Mouse (Mus musculus): ENCODE data around the gene 4930524B15Rik. TPM values are rescaled to one million over a fixed set of nuclear protein-coding genes. Genes with fewer than 3 reads are reported as not detected.
"Not testable (repeated sequence)": the region's sequence is repeated elsewhere in the genome, so short reads cannot be mapped to it uniquely, and the experiment has no call there.

The 4930524B15Rik gene
- polyA plus RNA-seq, 1 experiment from 2014 or later, result 0.18 TPM

DNA sequence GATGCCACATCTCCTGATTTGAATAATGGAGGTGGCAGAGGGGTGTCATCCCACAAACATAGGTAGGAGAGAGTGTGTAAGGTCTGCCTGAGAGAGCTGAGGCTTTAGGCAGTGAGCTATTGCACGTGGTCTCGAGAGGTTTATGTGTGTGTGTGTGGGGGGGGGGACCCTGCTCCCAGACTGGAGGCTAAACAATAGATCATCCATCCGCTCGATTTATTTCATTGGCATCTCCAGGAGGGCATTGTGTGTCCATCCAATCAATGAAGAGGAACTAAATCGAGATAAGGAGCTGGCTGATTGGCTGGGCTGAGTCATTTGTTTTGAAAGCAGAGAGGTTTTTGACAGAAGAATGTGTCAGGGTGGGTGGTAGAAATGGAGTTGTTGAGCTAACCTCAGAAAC is 37.3 kb downstream of the 4930524B15Rik start:
- ATAC-seq (replicated peaks; ENCODE audit: low FRiP score, low read depth) (no peak), DNase-seq (ENCODE audit: low spot score) (no peak)
- WGBS, result 8% methylated on average over 5 of the region's 5 CpGs
- Histone ChIP-seq H3K9ac (ENCODE audit: low read depth, low read length) (no peak overlapping the region), H3K4me1 (replicated peaks; ENCODE audit: insufficient read depth, low read length) (no peaks in the 10 kb centered on the region; the same call in 1 of the 2 replicates), H3K36me3 (ENCODE audit: insufficient read depth, low read length) (no peaks in the 10 kb centered on the region), H3K9me3 (replicated peaks; ENCODE audit: low read length) (no peaks in the 10 kb centered on the region), H3K27ac (no peak overlapping the region), H3K4me3 (replicated peaks; ENCODE audit: low read depth, low read length) (no peak overlapping the region), H3K27me3 (ENCODE audit: insufficient read depth, low read length) (no peaks in the 10 kb centered on the region), H3K4me2 (ENCODE audit: low read length) (0 out of 2 replicates have a peak overlapping the region, but pooled peaks have one; percentile 7)
- TF ChIP-seq CTCF (IDR thresholded peaks at IDR 0.05; ENCODE audit: low read depth), result no peak

DNA sequence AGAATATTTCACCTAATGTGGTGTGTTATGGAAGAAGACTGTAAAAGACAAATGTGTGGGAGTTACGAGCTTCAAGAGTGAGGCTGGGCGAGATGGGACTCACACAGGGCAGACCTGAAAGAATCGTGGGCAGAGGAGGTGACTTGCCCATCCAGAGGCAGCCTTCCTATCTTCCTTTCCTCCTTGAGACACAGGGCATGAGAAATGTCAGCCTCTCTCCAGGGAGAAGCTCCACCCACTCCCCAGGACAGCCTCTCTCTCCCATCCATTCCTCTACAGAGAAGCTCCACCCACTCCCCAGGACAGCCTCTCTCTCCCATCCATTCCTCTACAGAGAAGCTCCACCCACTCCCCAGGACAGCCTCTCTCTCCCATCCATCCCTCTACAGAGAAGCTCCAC is 42.7 kb downstream of the 4930524B15Rik start:
- H3K4me1 ChIP-seq (replicated peaks; ENCODE audit: insufficient read depth, low read length); H3K36me3 ChIP-seq (ENCODE audit: insufficient read depth, low read length); DNase-seq (ENCODE audit: low spot score); H3K4me2 ChIP-seq (ENCODE audit: low read length); H3K4me3 ChIP-seq (replicated peaks; ENCODE audit: low read depth, low read length); ATAC-seq (replicated peaks; ENCODE audit: low FRiP score, low read depth); H3K9ac ChIP-seq (ENCODE audit: low read depth, low read length); H3K27me3 ChIP-seq (ENCODE audit: insufficient read depth, low read length); H3K27ac ChIP-seq; H3K9me3 ChIP-seq (replicated peaks; ENCODE audit: low read length): not testable (repeated sequence)
- 77% methylated on average over 3 of the region's 3 CpGs for WGBS

DNA sequence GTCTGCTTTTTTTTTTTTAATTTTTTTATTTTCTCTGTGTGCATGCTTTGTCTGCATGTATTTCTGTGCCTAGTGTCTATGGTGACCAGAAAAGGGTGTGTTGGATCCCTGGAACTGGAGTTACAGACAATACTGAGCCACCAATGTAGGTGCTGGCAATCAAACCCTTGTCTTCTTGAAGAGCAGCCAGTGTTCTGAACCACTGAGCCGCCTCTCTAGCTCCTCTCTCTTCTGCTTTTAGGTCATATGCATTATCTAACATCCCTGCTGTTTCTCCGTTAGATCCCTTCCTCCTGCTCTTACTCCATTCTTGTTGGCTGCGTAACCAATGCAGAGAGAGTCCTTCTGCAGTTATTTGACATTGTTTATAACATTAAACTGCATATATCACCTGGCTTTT is 43.5 kb downstream of the 4930524B15Rik start:
- 0 out of 2 replicates have a peak, but pooled peaks cover 3% of the 10 kb centered on the region for H3K4me1 ChIP-seq (replicated peaks; ENCODE audit: insufficient read depth, low read length)
- DNase-seq (ENCODE audit: low spot score) (no peak), ATAC-seq (replicated peaks; ENCODE audit: low FRiP score, low read depth) (no peak)
- no peak overlapping the region for H3K4me2 ChIP-seq (ENCODE audit: low read length)
- H3K27ac ChIP-seq, result no peak overlapping the region
- H3K9me3 ChIP-seq (replicated peaks; ENCODE audit: low read length), result no peaks in the 10 kb centered on the region
- no peak overlapping the region for H3K9ac ChIP-seq (ENCODE audit: low read depth, low read length)
- WGBS, result 88% methylated on average over 3 of the region's 3 CpGs
- no peaks in the 10 kb centered on the region for H3K36me3 ChIP-seq (ENCODE audit: insufficient read depth, low read length)
- H3K4me3 ChIP-seq (replicated peaks; ENCODE audit: low read depth, low read length), result no peak overlapping the region
- TF ChIP-seq CTCF (IDR thresholded peaks at IDR 0.05; ENCODE audit: low read depth), result no peak
- no peaks in the 10 kb centered on the region for H3K27me3 ChIP-seq (ENCODE audit: insufficient read depth, low read length)

DNA sequence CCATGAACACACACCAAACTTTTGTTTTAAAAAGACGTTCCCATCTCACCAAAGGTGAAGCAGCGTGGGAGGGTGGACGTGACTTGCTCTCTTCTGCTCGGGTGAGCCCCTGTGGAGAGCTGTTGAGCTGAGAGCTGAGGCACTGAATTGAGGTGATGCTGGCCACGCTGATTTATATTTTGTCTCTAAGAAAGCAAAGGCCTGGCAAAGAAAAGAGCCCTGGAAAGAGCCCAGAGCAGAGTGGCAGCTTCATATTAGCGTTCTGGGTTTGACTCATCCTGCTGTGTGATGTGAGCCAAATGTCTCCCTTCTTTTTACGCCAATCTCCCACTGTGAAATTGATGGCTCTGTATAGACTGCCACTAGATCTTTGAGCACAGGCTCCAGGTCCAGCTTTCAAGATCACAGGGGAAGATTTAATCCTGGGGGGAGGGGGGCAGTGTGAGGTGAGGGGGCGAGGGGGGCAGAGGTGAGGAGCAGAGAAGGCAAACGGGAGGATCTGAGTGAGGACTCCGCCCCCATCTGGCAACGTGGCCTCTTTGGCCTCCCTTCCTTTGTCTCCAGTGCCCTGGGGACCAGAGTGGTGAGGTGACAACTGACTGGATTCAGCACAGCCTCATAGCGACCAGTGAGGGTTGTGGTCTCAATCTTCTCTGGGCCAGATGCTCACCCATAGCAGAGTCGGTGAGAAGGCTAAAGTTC is 44.7 kb downstream of the 4930524B15Rik start:
- H3K27ac ChIP-seq, result no peak overlapping the region
- ATAC-seq (replicated peaks; ENCODE audit: low FRiP score, low read depth), result no peak

DNA sequence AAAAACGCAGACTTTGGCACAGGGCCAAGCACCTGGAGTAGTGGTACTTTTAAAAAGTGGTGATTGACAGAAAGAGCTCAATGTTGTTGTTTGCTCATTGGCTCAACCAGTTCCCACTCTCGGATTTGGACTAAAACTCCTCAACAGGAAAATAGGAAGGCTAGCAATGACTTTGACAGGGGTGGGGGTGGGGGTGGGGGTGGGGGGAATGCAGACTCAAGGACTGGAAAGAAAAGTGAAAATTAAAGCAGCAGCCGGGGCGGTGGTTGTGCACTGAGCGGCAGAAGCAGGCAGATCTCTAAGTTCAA is 45.2 kb downstream of the 4930524B15Rik start:
- ATAC-seq (replicated peaks; ENCODE audit: low FRiP score, low read depth) (no peak), DNase-seq (ENCODE audit: low spot score) (no peak)
- WGBS, result 66% methylated on average over 5 of the region's 5 CpGs

More for the DNA sequence above, 44.7 kb downstream of the 4930524B15Rik start:
- no peaks in the 10 kb centered on the region for H3K27me3 ChIP-seq (ENCODE audit: insufficient read depth, low read length)
- 29% methylated on average over 13 of the region's 13 CpGs for WGBS
- H3K4me3 ChIP-seq (replicated peaks; ENCODE audit: low read depth, low read length), result no peak overlapping the region
- H3K4me2 ChIP-seq (ENCODE audit: low read length), result no peak overlapping the region
- H3K36me3 ChIP-seq (ENCODE audit: insufficient read depth, low read length), result no peaks in the 10 kb centered on the region
- no peak for DNase-seq (ENCODE audit: low spot score)
- no peaks in the 10 kb centered on the region for H3K9me3 ChIP-seq (replicated peaks; ENCODE audit: low read length)
- H3K9ac ChIP-seq (ENCODE audit: low read depth, low read length), result no peak overlapping the region
- H3K4me1 ChIP-seq (replicated peaks; ENCODE audit: insufficient read depth, low read length), result 0 out of 2 replicates have a peak, but pooled peaks cover 3% of the 10 kb centered on the region
- no peak for TF ChIP-seq CTCF (IDR thresholded peaks at IDR 0.05; ENCODE audit: low read depth)

DNA sequence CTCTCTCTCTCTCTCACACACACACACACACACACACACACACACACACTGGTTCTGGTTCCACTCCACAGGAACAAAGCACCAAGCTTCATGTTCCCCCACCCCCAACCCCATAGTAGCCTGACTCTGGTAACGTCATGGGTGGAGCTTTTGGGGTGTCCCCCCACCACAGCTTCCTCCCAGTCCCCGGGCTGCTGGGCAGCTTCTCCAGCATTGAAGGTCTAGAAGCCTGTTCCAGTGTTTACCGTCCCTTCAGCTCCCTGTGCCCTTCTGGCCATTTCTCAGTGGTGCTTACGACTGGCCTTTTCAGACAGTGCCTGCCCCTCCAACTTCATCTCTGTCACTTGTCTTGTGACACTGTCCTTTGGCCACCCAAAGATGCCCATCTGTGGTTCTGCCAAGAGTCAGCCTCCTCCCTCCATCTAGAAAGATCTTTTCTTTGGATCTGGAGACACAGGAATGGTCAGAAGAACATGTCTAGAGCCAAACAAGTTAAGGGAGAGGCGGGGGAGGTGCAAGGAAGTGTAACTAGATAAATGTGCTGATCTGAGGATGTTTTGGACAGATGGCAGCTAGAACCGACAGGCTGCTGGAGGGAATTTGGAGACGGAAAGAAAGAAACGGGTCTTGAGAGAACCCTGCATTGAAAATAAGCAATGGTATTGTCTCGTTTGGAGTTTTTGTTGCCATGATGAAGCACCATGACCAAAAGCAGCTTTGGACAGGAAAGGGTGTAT is 46.6 kb downstream of the 4930524B15Rik start:
- Histone ChIP-seq H3K27ac (0 out of 2 replicates have a peak overlapping the region, but pooled peaks have one; percentile 25), H3K9ac (ENCODE audit: low read depth, low read length) (no peak overlapping the region), H3K27me3 (ENCODE audit: insufficient read depth, low read length) (no peaks in the 10 kb centered on the region), H3K4me2 (ENCODE audit: low read length) (no peak overlapping the region), H3K36me3 (ENCODE audit: insufficient read depth, low read length) (no peaks in the 10 kb centered on the region), H3K9me3 (replicated peaks; ENCODE audit: low read length) (no peaks in the 10 kb centered on the region), H3K4me1 (replicated peaks; ENCODE audit: insufficient read depth, low read length) (0 out of 2 replicates have a peak, but pooled peaks cover 3% of the 10 kb centered on the region), H3K4me3 (replicated peaks; ENCODE audit: low read depth, low read length) (no peak overlapping the region)
- no peak for ATAC-seq (replicated peaks; ENCODE audit: low FRiP score, low read depth)
- TF ChIP-seq CTCF (IDR thresholded peaks at IDR 0.05; ENCODE audit: low read depth), result no peak
- no peak for DNase-seq (ENCODE audit: low spot score)
- WGBS, result 60% methylated on average over 9 of the region's 9 CpGs

More for the DNA sequence above, 45.2 kb downstream of the 4930524B15Rik start:
- Histone ChIP-seq H3K27me3 (ENCODE audit: insufficient read depth, low read length) (no peaks in the 10 kb centered on the region), H3K4me2 (ENCODE audit: low read length) (no peak overlapping the region), H3K36me3 (ENCODE audit: insufficient read depth, low read length) (no peaks in the 10 kb centered on the region), H3K27ac (no peak overlapping the region), H3K9ac (ENCODE audit: low read depth, low read length) (no peak overlapping the region), H3K4me3 (replicated peaks; ENCODE audit: low read depth, low read length) (no peak overlapping the region), H3K9me3 (replicated peaks; ENCODE audit: low read length) (no peaks in the 10 kb centered on the region), H3K4me1 (replicated peaks; ENCODE audit: insufficient read depth, low read length) (0 out of 2 replicates have a peak, but pooled peaks cover 3% of the 10 kb centered on the region)
- no peak for TF ChIP-seq CTCF (IDR thresholded peaks at IDR 0.05; ENCODE audit: low read depth)
